ENCODE assay signal across 8 mouse cellular contexts in the genomic region with DNA sequence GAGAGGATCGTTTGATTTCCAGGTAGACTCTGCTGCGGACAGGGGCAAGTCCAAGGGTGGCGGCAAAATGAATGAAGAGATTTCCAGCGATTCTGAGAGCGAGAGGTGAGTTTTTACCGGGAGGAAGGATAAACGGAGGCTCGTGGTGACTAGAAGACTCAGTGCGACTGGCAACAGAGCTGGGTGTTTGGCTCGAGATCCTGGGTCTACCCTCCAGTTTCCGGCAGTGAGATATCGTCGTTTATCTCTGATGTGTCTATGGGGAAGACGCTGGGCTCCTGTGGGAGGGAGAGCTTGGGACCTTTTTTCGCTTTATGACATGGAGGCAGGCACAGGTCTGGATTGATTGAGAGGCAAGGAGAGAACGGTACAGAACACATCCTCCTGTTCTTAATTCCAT. TPM values are rescaled to one million over a fixed set of nuclear protein-coding genes. Genes with fewer than 3 reads are reported as not detected.
DNase-seq lines count a peak whose midpoint lies in the region; ATAC-seq lines count a peak whose summit lies in the region.

No protein-coding gene starts in this region.

- peak overlapping the region; percentile 77 for H3K4me2 ChIP-seq in heart, embryonic 11.5 days
- peak overlapping the region; percentile 84 for H3K4me2 ChIP-seq in midbrain, embryonic 15.5 days

- 2% methylated on average over 16 of the region's 16 CpGs for WGBS in heart, embryonic 11.5 days (ENCODE audit: insufficient replicate concordance)
- WGBS in midbrain, embryonic 15.5 days = 8% methylated on average over 16 of the region's 16 CpGs

- H3K4me1 ChIP-seq in heart, embryonic 11.5 days (ENCODE audit: control insufficient read depth, insufficient read depth, low read length) = peaks cover 23% of the 10 kb centered on the region
- H3K4me1 ChIP-seq in midbrain, embryonic 15.5 days = peaks cover 32% of the 10 kb centered on the region

- no peak for DNase-seq in heart, adult 8-10 months (ENCODE audit: low spot score)
- peak; percentile 2 for DNase-seq in urinary bladder, postnatal 14 days (ENCODE audit: low spot score)
- DNase-seq in urinary bladder, postnatal 25 days (ENCODE audit: low spot score) = no peak
- DNase-seq in induced T-regulatory cell, adult 2 months (ENCODE audit: low read depth) = peak; percentile 54
- no peak for DNase-seq in layer of hippocampus, adult 9-10 months (ENCODE audit: low spot score)

- H3K9me3 ChIP-seq in heart, embryonic 11.5 days (replicated peaks; ENCODE audit: control insufficient read depth, low read length) = no peaks in the 10 kb centered on the region
- H3K9me3 ChIP-seq in midbrain, embryonic 15.5 days = no peaks in the 10 kb centered on the region

- H3K27ac ChIP-seq in heart, embryonic 11.5 days (ENCODE audit: low read depth, low read length) = no peak overlapping the region
- no peak overlapping the region for H3K27ac ChIP-seq in midbrain, embryonic 15.5 days

- peak overlapping the region; percentile 57 for H3K4me3 ChIP-seq in heart, embryonic 11.5 days (ENCODE audit: low read depth, low read length)
- H3K4me3 ChIP-seq in midbrain, embryonic 15.5 days = peak overlapping the region; percentile 72

- no peaks in the 10 kb centered on the region for H3K27me3 ChIP-seq in heart, embryonic 11.5 days (ENCODE audit: control insufficient read depth, insufficient read depth, low read length)
- H3K27me3 ChIP-seq in midbrain, embryonic 15.5 days (replicated peaks) = no peaks in the 10 kb centered on the region

- peak overlapping the region; percentile 63 for H3K9ac ChIP-seq in heart, embryonic 11.5 days (ENCODE audit: low read depth, low read length)
- peak overlapping the region; percentile 66 for H3K9ac ChIP-seq in midbrain, embryonic 15.5 days

- ATAC-seq in heart, embryonic 11.5 days (replicated peaks; ENCODE audit: insufficient number of reproducible peaks, low FRiP score, low TSS enrichment) = no peak
- ATAC-seq in midbrain, embryonic 15.5 days (replicated peaks) = no peak
- no peak for ATAC-seq in frontal cortex, adult (ENCODE audit: low TSS enrichment)

- H3K36me3 ChIP-seq in heart, embryonic 11.5 days (ENCODE audit: control insufficient read depth, insufficient read depth, low read length) = peaks cover under 1% of the 10 kb centered on the region; the same call in 1 of the 2 replicates
- 0 out of 2 replicates have a peak, but pooled peaks cover 5% of the 10 kb centered on the region for H3K36me3 ChIP-seq in midbrain, embryonic 15.5 days (replicated peaks)

RNA-seq across cellular contexts. Expression of a gene that starts 0.9 kb away (rescaled TPM):
- polyA plus RNA-seq in heart, embryonic 11.5 days (2014; fragmentation: Nextera tagmentation; extraction: Ambion mirVana) = 1.0 and 1.9 TPM in 2 replicates
- total RNA-seq in heart, adult 8-10 months (2022) = 10 to 100 TPM; 32.5 to 56.0 (median 41.7) TPM
- 1.4 and 1.5 TPM in 2 replicates for polyA plus RNA-seq in midbrain, embryonic 15.5 days (2015; fragmentation: Nextera tagmentation; extraction: Ambion mirVana)

RNA-seq across cellular contexts. Expression of a gene that starts 1.9 kb away (rescaled TPM):
- 31.3 and 32.9 TPM in 2 replicates for polyA plus RNA-seq in heart, embryonic 11.5 days (2014; fragmentation: Nextera tagmentation; extraction: Ambion mirVana)
- total RNA-seq in heart, adult 8-10 months (2022) = 10 to 100 TPM; 22.5 to 28.3 (median 24.1) TPM
- 51.2 and 52.3 TPM in 2 replicates for polyA plus RNA-seq in midbrain, embryonic 15.5 days (2015; fragmentation: Nextera tagmentation; extraction: Ambion mirVana)

RNA-seq across cellular contexts. Expression of a gene that starts 11.9 kb away (rescaled TPM):
- polyA plus RNA-seq in heart, embryonic 11.5 days (2014; fragmentation: Nextera tagmentation; extraction: Ambion mirVana) = 0.25 and 0.46 TPM in 2 replicates
- total RNA-seq in heart, adult 8-10 months (2022) = under 1 TPM in 1 of 4 experiments, not detected in 3; 0.19 TPM
- polyA plus RNA-seq in midbrain, embryonic 15.5 days (2015; fragmentation: Nextera tagmentation; extraction: Ambion mirVana) = 1.2 and 1.4 TPM in 2 replicates

RNA-seq across cellular contexts. Expression of a gene that starts 22.1 kb away (rescaled TPM):
- not detected in 2 replicates for polyA plus RNA-seq in heart, embryonic 11.5 days (2014; fragmentation: Nextera tagmentation; extraction: Ambion mirVana)
- total RNA-seq in heart, adult 8-10 months (2022) = not detected
- not detected in 2 replicates for polyA plus RNA-seq in midbrain, embryonic 15.5 days (2015; fragmentation: Nextera tagmentation; extraction: Ambion mirVana)

RNA-seq across cellular contexts. Expression of a gene that starts 24.6 kb away (rescaled TPM):
- polyA plus RNA-seq in heart, embryonic 11.5 days (2014; fragmentation: Nextera tagmentation; extraction: Ambion mirVana) = 77.0 and 80.4 TPM in 2 replicates
- total RNA-seq in heart, adult 8-10 months (2022) = 10 to 100 TPM; 72.2 to 76.0 (median 74.5) TPM
- polyA plus RNA-seq in midbrain, embryonic 15.5 days (2015; fragmentation: Nextera tagmentation; extraction: Ambion mirVana) = 295 and 310 TPM in 2 replicates

Comparison
In these comparisons a context has a peak if more than half of its experiments do, and no peak if none do; other contexts are left out.
1. DNase-seq: peak in urinary bladder, postnatal 14 days (single experiment) and induced T-regulatory cell, adult 2 months (single experiment); none in heart, adult 8-10 months (single experiment), urinary bladder, postnatal 25 days (single experiment) and layer of hippocampus, adult 9-10 months (single experiment).